Mouse (Mus musculus) lung, embryonic 14.5 days (tissue): ENCODE measurements around the gene Mpp2. TPM values are rescaled to one million over a fixed set of nuclear protein-coding genes. Genes with fewer than 3 reads are reported as not detected.

Source experiments
- ATAC-seq: fragments of 200-750 bp; cut with Nextera tagmentation; 2 replicates; pipeline ENCODE4 v1.8.0; 2017; ENCODE audit warnings: mild to moderate bottlenecking, moderate TSS enrichment, moderate library complexity; ENCODE audit not compliant: insufficient read depth
- DNase-seq: peaks from one replicate; pipeline ENCODE4 v3.0.0-alpha.2; 2015
- H3K27ac ChIP-seq: fragments of 300-500 bp; sonication (generic); 2 replicates; pipeline ENCODE4 v1.5.1; 2014; ENCODE audit warnings: low read depth, mild to moderate bottlenecking, moderate library complexity
- H3K27me3 ChIP-seq: fragments of 300-500 bp; sonication (generic); 2 replicates; pipeline ENCODE4 v1.6.1; 2014; ENCODE audit warnings: low read length, control low read depth; ENCODE audit not compliant: insufficient read depth
- H3K36me3 ChIP-seq: fragments of 300-500 bp; sonication (generic); 2 replicates; pipeline ENCODE4 v1.6.1; 2014; ENCODE audit warnings: control low read depth; ENCODE audit not compliant: insufficient read depth
- H3K4me1 ChIP-seq: fragments of 300-500 bp; sonication (generic); 2 replicates; pipeline ENCODE4 v1.6.1; 2014; ENCODE audit warnings: antibody characterized with exemption, control low read depth; ENCODE audit not compliant: insufficient read depth
- H3K4me2 ChIP-seq: fragments of 300-500 bp; sonication (generic); 2 replicates; pipeline ENCODE4 v1.6.1; 2014; ENCODE audit warnings: mild to moderate bottlenecking
- H3K4me3 ChIP-seq: fragments of 300-500 bp; sonication (generic); 2 replicates; pipeline ENCODE4 v1.5.1; 2014; ENCODE audit warnings: low read depth, low read length
- H3K9ac ChIP-seq: fragments of 300-500 bp; sonication (generic); 2 replicates; pipeline ENCODE4 v1.6.1; 2014
- H3K9me3 ChIP-seq: fragments of 300-500 bp; sonication (generic); 2 replicates; pipeline ENCODE4 v1.6.1; 2016; ENCODE audit warnings: low read depth, low read length, control low read depth
- CTCF ChIP-seq: IDR thresholded peaks from 2 replicates; pipeline ENCODE4 v1.5.1; 2016; ENCODE audit warnings: antibody characterized with exemption, low read depth
- WGBS: fragments of 180-500 bp; shearing (Covaris S2); extraction: QIAGEN DNeasy Blood & Tissue Kit; methylation state at CpG from one replicate; pipeline ENCODE4 v1.1.7; 2014; 5-methylcytosine and 5-hydroxymethylcytosine counted together
- polyA plus RNA-seq: library from polyadenylated mRNA; unstranded; fragments of >200 nt; fragmentation: Nextera tagmentation; extraction: Ambion mirVana; gene quantifications from 2 replicates; pipeline ENCODE4 v1.2.1, GENCODE M21; 2014

The Mpp2 gene
- polyA plus RNA-seq, 1 experiment from 2014 or later, result 6.3 TPM

- Histone ChIP-seq H3K4me2 (no peak overlapping the region), H3K9ac (no peak overlapping the region), H3K27me3 (no peaks in the 10 kb centered on the region), H3K27ac (no peak overlapping the region), H3K9me3 (no peaks in the 10 kb centered on the region), H3K4me3 (no peak overlapping the region), H3K36me3 (no peaks in the 10 kb centered on the region), H3K4me1 (no peaks in the 10 kb centered on the region)
- ATAC-seq, result no peak
- no peak for TF ChIP-seq CTCF
- no peak for DNase-seq
- 60% methylated on average over 6 of the region's 6 CpGs for WGBS
These were observed 50.5 kb downstream of the Mpp2 start for GRCm38 (mm10) chr11:102037789-102038188.

GRCm38 (mm10) chr11:102036336-102036735 lies 52.0 kb downstream of the Mpp2 start:
- no peaks in the 10 kb centered on the region for H3K36me3 ChIP-seq
- no peak overlapping the region for H3K9ac ChIP-seq
- DNase-seq (no peak), ATAC-seq (no peak)
- no peaks in the 10 kb centered on the region for H3K9me3 ChIP-seq
- H3K4me3 ChIP-seq, result no peak overlapping the region
- no peak for TF ChIP-seq CTCF
- no peaks in the 10 kb centered on the region for H3K4me1 ChIP-seq
- WGBS, result 65% methylated on average over 7 of the region's 7 CpGs
- no peak overlapping the region for H3K27ac ChIP-seq
- no peaks in the 10 kb centered on the region for H3K27me3 ChIP-seq
- H3K4me2 ChIP-seq, result no peak overlapping the region

- no peak overlapping the region for H3K9ac ChIP-seq
- H3K27me3 ChIP-seq, result no peaks in the 10 kb centered on the region
These were observed 52.8 kb downstream of the Mpp2 start for GRCm38 (mm10) chr11:102035456-102035960.

DNA sequence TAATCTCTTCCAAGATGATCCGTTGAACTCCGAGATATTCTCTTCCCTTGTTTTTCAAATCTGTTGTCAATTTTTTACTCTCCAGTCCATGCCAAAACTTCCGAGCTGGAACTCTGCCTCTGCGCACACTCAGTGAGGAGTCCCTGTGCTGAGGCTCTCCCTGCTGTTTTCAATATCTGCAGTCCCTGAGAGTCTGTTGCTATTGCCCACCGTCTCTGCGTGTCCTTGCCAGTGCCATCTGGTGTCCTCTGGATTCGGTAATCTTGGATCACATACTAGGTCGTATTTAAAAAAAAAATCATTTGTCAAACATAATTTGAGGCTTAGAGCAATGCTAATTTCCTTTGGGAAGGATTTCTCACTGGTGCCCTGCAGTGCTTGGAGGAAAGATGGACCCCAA lies 53.4 kb downstream of the Mpp2 start:
- no peak overlapping the region for H3K4me3 ChIP-seq
- H3K27ac ChIP-seq, result no peak overlapping the region
- H3K27me3 ChIP-seq, result no peaks in the 10 kb centered on the region
- H3K4me2 ChIP-seq, result no peak overlapping the region
- DNase-seq, result no peak
- H3K9me3 ChIP-seq, result no peaks in the 10 kb centered on the region
- no peak overlapping the region for H3K9ac ChIP-seq
- H3K36me3 ChIP-seq, result no peaks in the 10 kb centered on the region
- TF ChIP-seq CTCF, result no peak
- WGBS, result 68% methylated on average over 8 of the region's 8 CpGs
- H3K4me1 ChIP-seq, result no peaks in the 10 kb centered on the region
- ATAC-seq, result no peak

More at GRCm38 (mm10) chr11:102035456-102035960, 52.8 kb downstream of the Mpp2 start:
- Histone ChIP-seq H3K27ac (no peak overlapping the region), H3K4me3 (no peak overlapping the region), H3K4me2 (no peak overlapping the region), H3K4me1 (no peaks in the 10 kb centered on the region), H3K36me3 (no peaks in the 10 kb centered on the region), H3K9me3 (no peaks in the 10 kb centered on the region)
- no peak for ATAC-seq
- no peak for TF ChIP-seq CTCF
- WGBS, result 64% methylated on average over 5 of the region's 5 CpGs
- DNase-seq, result no peak

- H3K4me1 ChIP-seq, result no peaks in the 10 kb centered on the region
- DNase-seq (no peak), ATAC-seq (no peak)
- H3K4me3 ChIP-seq, result no peak overlapping the region
- no peaks in the 10 kb centered on the region for H3K36me3 ChIP-seq
- no peaks in the 10 kb centered on the region for H3K27me3 ChIP-seq
- whole genome bisulfite sequencing, result 83% methylated on average over 12 of the region's 12 CpGs
- H3K4me2 ChIP-seq, result no peak overlapping the region
- H3K9me3 ChIP-seq, result no peaks in the 10 kb centered on the region
- no peak overlapping the region for H3K9ac ChIP-seq
- no peak overlapping the region for H3K27ac ChIP-seq
- no peak for TF ChIP-seq CTCF
These were observed 55.2 kb downstream of the Mpp2 start for GRCm38 (mm10) chr11:102033055-102033591.

DNA sequence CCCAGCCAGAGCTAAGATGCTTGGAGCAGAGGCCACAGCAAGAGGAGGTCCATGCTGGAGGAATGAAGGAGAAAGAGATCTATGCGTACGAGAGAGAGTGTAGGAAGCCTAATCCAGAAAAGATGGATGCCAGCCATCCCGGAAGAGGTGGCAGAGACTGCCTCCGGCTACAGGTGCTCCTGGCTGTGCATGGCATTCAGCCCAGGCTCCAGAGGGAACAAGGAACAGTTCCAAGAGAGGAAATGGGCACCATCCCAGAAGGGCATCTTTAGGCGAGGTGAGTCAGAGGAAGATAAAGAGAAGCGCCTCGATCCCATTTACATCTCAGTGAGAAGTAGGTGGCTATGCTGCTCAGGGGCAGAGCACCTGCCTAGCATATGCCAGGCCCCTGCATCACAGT lies 57.2 kb downstream of the Mpp2 start:
- TF ChIP-seq CTCF, result no peak
- 78% methylated on average over 7 of the region's 7 CpGs for WGBS
- H3K36me3 ChIP-seq, result no peaks in the 10 kb centered on the region
- no peak overlapping the region for H3K4me2 ChIP-seq
- H3K4me1 ChIP-seq, result peaks cover 3% of the 10 kb centered on the region; the same call in 1 of the 2 replicates
- no peak for ATAC-seq
- H3K9me3 ChIP-seq, result no peaks in the 10 kb centered on the region
- H3K9ac ChIP-seq, result no peak overlapping the region
- no peak overlapping the region for H3K27ac ChIP-seq
- no peaks in the 10 kb centered on the region for H3K27me3 ChIP-seq
- H3K4me3 ChIP-seq, result no peak overlapping the region
- DNase-seq, result no peak

GRCm38 (mm10) chr11:102029966-102030365 lies 58.3 kb downstream of the Mpp2 start:
- DNase-seq (no peak), ATAC-seq (no peak)
- no peak for TF ChIP-seq CTCF
- Histone ChIP-seq H3K36me3 (no peaks in the 10 kb centered on the region), H3K4me2 (no peak overlapping the region), H3K27me3 (no peaks in the 10 kb centered on the region), H3K9me3 (no peaks in the 10 kb centered on the region), H3K4me3 (no peak overlapping the region), H3K4me1 (peaks cover 5% of the 10 kb centered on the region; the same call in 1 of the 2 replicates), H3K9ac (no peak overlapping the region), H3K27ac (no peak overlapping the region)
- WGBS, result 30% methylated on average over 7 of the region's 7 CpGs
